Mouse (Mus musculus) ovary, postnatal 10 days (tissue): ENCODE data around the gene Atp1a2.

Source experiments
- DNase-seq: peaks from one replicate; pipeline ENCODE4 v3.0.0; 2022; ENCODE audit warnings: low spot score

Gene Atp1a2

GRCm38 (mm10) chr1:172302851-172303250 lies 5.0 kb upstream of the Atp1a2 start:
- no peak for DNase-seq

- no peak for DNase-seq
These were observed 4.4 kb upstream of the Atp1a2 start for GRCm38 (mm10) chr1:172302311-172302710.

- DNase-seq = no peak
These were observed 3.3 kb upstream of the Atp1a2 start for GRCm38 (mm10) chr1:172301180-172301579.

- no peak for DNase-seq
These were observed 2.4 kb upstream of the Atp1a2 start for GRCm38 (mm10) chr1:172300247-172300646.

GRCm38 (mm10) chr1:172299528-172299927 lies 1.7 kb upstream of the Atp1a2 start:
- no peak for DNase-seq

- DNase-seq = no peak
These were observed 901 bp downstream of the Atp1a2 start for GRCm38 (mm10) chr1:172296816-172297510.

DNA sequence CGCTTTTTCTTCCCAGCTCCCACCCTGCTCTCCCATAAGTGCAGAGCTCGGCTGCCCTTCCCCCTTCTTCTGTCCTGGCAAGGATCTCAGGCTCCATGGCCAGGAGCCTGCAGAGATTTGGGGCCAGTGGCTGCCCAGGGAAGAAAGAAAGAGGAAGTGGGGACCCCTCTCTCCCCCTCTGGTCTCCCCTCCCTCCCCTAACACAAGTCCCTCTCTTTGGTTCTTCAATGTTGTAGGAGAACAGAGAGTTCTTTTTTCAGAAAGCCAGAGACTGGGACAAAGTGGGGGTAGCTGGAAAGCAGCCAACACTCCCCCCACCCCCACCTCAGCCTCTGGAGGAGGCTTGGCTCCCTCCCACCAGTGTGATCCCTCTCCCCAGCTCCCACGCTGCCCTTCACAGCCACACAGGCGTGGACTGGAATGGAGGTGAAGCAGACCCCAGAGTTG lies 2.1 kb downstream of the Atp1a2 start:
- no peak for DNase-seq

GRCm38 (mm10) chr1:172293449-172293848 lies 4.4 kb downstream of the Atp1a2 start:
- no peak for DNase-seq

GRCm38 (mm10) chr1:172292880-172293279 lies 5.0 kb downstream of the Atp1a2 start:
- no peak for DNase-seq

- no peak for DNase-seq
These were observed 8.3 kb downstream of the Atp1a2 start for GRCm38 (mm10) chr1:172289617-172289946.

- DNase-seq = no peak
These were observed 8.8 kb downstream of the Atp1a2 start for GRCm38 (mm10) chr1:172288900-172289616.

GRCm38 (mm10) chr1:172286740-172287139 lies 11.1 kb downstream of the Atp1a2 start:
- DNase-seq = no peak

GRCm38 (mm10) chr1:172284221-172284620 lies 13.6 kb downstream of the Atp1a2 start:
- no peak for DNase-seq

- DNase-seq = no peak
These were observed 14.8 kb downstream of the Atp1a2 start for GRCm38 (mm10) chr1:172283073-172283472.

- DNase-seq = no peak
These were observed 16.2 kb downstream of the Atp1a2 start for GRCm38 (mm10) chr1:172281522-172282254.

DNA sequence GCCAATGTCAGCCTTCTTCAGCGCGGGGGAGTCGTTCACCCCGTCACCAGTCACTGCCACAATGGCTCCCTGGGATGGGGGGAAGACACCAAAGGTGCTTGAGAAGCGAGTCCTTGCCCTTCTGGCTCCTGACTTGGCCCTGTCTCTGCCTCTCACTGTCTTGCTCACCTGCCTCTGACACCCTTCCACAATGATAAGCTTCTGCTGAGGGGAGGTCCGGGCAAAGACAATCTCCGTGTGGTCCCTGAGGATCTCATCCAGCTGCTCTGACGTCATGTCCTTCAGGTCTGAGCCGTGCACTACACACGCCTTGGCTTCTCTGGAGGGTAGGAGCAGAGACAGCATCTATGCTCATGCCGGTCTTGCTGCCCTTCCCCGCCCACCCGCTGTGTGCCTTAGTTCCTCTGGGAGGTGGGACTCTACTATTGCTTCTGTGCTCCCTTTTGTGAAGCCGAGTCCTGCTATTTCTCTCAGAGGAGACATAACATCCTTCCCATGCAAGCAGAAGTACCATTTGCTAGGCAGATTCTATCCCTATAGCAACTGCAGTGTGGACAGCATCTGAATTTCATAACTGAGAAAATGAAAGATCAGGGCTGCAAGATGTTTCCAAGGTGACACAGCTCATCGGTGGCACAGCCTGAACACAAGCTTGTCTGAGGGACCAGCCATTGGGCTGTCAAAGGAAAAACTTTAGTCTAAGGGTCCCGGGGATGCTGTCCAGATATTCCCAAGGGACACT lies 17.9 kb downstream of the Atp1a2 start:
- no peak for DNase-seq

GRCm38 (mm10) chr1:172278328-172278727 lies 19.5 kb downstream of the Atp1a2 start:
- no peak for DNase-seq

- no peak for DNase-seq
These were observed 20.7 kb downstream of the Atp1a2 start for GRCm38 (mm10) chr1:172277172-172277571.

- no peak for DNase-seq
These were observed 23.3 kb downstream of the Atp1a2 start for GRCm38 (mm10) chr1:172274547-172274946.

DNA sequence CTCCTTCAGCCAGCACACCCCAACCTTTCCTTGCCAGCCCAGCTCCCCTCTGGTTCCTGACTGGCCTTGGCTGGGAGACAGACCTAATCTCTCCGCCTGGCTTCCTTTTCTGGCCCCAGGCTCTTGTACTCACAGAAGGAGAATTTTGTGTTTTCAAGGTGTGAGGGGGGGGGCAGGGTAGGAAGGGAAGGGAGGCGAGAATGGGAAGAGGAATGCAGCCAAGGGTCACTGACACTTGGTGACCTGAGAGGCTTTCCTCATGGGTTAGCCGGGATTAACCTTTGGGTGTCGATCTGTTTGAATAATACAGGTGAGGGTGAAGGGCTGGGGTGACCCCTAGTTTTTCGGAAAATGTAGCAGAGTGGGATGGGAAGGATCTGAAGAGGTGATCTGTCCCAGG lies 23.7 kb downstream of the Atp1a2 start:
- DNase-seq = no peak

DNA sequence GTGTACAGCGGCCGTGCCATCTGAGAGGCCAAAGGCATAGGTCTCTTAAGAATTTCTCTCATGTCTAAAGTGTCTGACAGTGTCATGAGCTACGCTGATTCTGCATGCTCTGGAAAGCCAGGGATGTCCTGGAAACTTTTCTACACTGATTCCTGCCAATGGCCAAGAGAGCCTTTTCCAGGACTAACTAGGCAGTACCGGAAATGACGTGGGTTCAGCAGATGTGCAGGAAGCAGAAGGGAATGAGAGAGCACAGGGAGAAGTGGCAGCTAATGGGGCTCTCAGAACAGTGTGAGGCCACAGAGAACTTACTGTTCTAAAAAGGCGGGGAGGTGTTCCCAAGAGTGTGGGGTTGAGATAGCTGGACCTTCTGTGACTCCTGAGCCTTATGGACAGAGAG lies 24.5 kb downstream of the Atp1a2 start:
- DNase-seq = no peak

DNA sequence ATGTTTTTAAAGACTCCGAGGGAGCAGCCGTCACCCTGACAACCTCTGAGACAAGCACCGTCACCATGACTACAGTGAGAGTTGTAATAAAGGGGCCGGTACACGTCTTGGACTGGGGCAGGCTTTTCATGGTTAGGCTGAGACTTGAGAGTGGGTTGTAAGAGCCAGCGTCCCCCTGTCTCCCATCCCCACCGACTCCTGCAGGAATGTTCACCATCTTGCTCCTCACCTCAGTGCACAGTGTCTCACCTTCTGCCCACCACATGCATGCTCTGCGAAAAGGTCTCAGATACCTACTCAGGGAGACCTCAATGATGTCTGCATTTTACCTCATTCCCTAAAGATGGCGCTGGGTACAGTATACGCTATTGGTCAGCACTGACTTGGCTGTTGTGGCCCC lies 26.1 kb downstream of the Atp1a2 start:
- DNase-seq = no peak
